Mouse (Mus musculus): ENCODE measurements around the gene Pou5f1.
A peak's percentile ranks its signal among the peaks of the same experiment; 100 is the strongest.
"Not testable (repeated sequence)": the region's sequence is repeated elsewhere in the genome, so short reads cannot be mapped to it uniquely, and the experiment has no call there.

The Pou5f1 gene

GRCm38 (mm10) chr17:35505776-35506175, at the start of gene Pou5f1:
Pou5f1 (plus strand) TSS chr17:35506018.
- no peak for DNase-seq (ENCODE audit: low spot score)

DNA sequence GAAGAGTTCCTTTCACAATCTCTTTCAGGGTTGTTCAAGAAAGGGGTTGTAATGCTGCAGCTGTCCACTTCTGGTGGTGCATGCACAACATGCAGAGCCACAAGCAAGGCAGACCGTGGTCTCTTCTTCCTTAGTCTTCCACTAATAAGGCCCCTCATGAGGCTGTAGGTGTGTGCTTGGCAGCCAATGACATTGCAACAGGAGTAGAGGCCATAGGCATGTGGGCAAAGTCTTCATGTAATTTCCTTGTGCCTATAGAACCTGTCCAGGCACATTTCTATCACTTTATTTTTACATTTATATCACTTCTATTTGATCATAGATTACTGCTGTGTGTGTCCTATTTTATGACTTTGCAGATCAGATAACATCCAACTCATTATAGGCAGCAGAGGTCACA, 47.6 kb upstream of the Pou5f1 start:
- not testable (repeated sequence) for DNase-seq (ENCODE audit: low spot score)

DNA sequence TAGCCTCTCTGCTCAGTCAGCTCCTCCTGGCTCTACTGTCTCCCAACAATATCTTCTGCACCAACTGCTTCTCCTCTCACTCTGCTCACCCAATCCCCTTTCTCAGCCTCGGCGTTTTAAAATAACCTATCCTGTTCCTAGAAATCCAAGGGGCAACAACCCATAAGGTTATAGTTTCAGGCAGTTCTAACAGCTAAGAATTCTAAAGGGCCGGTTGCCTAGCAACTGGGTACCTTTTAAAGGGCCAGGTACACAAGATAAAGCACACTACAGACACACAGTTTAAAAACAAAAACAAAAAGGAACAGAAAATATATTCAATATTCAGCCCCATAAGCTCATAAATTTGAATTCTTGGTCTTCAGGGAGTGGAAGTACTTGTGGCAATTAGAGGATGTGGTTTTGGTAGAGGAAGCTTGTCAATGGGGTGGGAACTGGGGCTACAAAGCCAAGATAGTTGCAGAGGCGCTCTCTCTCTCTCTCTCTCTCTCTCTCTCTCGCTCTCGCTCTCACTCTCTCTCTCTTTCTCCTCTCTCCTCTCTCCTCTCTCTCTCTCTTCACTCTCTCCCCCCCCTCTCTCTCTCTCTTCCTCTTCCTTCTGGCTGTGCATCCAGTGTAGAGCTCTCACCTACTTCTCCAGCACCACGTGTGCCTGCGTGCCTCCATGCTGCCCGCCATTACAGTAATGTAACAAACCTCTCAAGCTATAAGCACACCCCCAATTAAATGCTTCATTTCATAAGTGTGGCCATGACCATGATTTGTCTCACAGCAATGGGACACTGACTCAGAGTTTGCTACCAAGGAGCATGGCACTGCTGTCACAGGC, 45.1 kb upstream of the Pou5f1 start:
- not testable (repeated sequence) for DNase-seq (ENCODE audit: low spot score)

DNA sequence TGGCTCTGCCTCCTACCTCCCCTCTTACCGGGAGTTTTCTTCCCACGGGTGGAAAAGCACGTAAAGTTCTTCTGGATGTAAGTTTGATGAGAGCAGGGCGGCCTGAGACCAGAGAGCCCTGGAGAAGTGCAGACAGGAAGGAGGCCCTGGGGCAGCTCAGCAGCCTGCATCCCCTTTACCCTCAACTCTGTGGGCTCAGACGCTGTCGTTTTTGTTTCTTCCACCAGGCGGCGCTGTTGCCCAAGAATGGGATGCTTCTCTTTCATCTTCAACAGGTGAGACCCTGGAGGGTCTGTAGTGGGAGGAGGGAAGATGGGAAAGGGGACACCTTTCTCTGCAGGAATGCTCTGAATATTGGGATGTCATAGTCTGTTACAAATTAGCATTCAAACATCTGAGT, 40.2 kb upstream of the Pou5f1 start:
- DNase-seq (ENCODE audit: low spot score), result not testable (repeated sequence)

- not testable (repeated sequence) for DNase-seq (ENCODE audit: low spot score)
Observed at GRCm38 (mm10) chr17:35468936-35469335, 36.9 kb upstream of the Pou5f1 start.

DNA sequence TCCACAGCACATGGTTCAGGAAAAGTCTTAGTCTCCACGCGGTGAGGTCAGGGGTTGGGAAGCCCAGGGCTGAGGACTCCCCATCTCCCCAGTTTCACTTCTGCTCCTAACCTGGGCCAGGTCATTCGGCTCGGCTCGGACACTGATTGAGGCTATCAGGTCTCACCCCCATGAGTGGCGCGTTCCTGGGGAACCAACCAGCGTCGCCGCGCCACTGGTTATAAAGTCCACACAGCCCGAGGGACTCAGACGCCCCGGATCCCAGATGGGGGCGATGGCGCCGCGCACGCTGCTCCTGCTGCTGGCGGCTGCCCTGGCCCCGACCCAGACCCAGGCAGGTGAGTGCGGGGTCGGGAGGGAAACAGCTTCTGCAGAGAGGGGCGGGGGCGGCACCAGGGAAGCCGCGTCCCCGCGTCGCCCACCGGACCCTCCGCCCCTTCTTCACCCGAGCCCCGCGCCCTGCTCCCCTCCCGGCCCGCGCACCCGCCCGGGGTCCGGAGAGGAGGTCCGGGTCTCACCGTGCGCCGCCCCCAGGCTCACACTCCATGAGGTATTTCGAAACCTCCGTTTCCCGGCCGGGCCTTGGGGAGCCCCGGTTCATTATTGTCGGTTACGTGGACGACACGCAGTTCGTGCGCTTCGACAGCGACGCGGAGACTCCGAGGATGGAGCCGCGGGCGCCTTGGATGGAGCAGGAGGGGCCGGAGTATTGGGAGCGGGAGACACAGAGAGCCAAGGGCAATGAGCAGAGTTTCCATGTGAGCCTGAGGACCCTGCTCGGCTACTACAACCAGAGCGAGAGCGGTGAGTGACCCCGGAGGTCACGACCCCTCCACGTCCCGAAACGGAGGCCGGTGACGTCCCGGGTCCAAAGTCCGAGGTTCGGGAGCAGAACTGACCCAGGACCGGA, 35.7 kb upstream of the Pou5f1 start, which contains the start of gene H2-Q10:
H2-Q10 (plus strand) TSS at position 248 of the 910 bp plus-strand sequence.
- no peak for DNase-seq (ENCODE audit: low spot score)

DNA sequence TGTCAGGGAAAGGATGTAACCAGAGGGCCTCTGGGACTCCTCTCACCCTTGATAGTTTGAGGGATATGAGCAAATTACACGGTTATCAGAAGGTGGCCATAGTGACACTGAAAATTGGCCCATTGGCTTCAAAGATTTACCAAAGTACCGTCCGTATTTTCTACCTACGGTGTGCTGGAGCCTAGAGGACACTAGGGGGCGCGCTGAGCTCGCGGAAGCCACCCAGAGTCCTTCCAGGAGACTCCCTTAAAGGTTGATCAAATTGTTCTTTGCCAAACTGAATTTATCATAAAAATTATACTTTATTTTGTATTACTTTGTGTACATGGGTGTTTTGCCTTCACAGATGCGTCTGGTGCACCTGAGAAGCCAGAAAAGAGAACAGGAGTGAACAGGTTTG, 21.8 kb upstream of the Pou5f1 start:
- DNase-seq (ENCODE audit: low spot score), result peak; percentile 9

DNA sequence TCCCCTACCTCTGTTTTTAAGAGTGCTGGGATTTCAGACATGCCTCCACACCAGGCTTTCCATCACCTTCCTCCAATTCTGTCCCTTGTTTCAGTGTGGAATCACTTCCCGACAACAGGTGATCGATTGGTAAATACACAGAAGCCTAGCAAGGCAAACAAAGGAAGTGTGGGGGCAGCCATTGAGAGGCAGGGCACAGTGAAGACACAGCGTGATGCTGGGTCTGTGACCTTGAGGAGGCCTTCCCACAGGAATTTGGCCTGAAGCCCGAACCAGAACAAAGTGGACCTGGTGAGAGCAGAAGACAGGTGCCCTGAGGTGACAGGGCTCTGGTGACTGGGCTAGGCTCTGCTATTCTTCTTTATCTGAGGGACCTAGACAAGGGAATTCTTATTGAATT, 20.1 kb upstream of the Pou5f1 start:
- DNase-seq (ENCODE audit: low spot score), result no peak

GRCm38 (mm10) chr17:35486726-35487125, 19.1 kb upstream of the Pou5f1 start:
- no peak for DNase-seq (ENCODE audit: low spot score)

GRCm38 (mm10) chr17:35488041-35488440, 17.8 kb upstream of the Pou5f1 start:
- DNase-seq (ENCODE audit: low spot score), result no peak

DNA sequence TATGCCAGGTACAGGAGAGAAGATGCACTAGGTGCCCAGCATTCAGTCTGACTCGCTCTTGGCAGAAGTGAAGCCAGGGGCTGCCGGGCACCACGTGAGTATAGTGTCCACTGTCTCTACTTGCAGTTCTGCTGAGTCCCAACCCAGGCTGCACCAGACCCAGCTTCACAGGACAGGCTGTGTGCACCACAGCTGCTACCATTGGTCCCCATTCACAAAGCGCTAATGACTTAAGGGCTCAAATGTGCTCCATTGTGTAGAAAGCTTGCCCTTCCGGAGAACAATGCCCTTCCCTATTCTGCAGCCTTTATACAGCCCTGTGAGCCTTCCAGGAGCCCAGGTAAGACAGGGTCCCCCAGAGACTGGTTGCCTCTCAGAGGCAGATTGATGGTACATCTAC, 15.5 kb upstream of the Pou5f1 start:
- DNase-seq (ENCODE audit: low spot score), result no peak

GRCm38 (mm10) chr17:35497124-35497523, 8.7 kb upstream of the Pou5f1 start:
- DNase-seq (ENCODE audit: low spot score), result no peak

- DNase-seq (ENCODE audit: low spot score), result no peak
Observed at GRCm38 (mm10) chr17:35502226-35502625, 3.6 kb upstream of the Pou5f1 start.

DNA sequence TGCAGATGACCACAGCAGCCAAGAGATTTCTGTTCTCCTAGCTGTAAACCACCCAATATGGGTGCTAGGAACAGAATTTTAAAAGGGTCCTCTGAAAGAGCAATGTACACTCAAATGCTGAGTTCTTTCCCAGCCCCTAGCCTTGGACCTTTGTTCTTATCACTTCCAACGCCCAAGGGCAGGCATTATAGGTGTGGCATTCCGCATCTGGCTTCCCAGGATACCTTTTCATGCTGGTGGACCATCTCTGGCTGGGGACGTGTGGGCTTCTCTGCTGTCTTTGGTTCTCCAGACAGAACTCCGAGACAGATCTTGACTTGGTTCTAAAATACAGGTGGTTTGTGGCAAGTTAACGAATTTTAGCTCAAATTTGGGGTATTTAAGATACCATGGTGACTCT, 3.1 kb upstream of the Pou5f1 start:
- no peak for DNase-seq (ENCODE audit: low spot score)

GRCm38 (mm10) chr17:35503849-35504248, 2.0 kb upstream of the Pou5f1 start:
- DNase-seq (ENCODE audit: low spot score), result no peak

GRCm38 (mm10) chr17:35504628-35505481, 963 bp upstream of the Pou5f1 start:
- no peak for DNase-seq (ENCODE audit: low spot score)

DNA sequence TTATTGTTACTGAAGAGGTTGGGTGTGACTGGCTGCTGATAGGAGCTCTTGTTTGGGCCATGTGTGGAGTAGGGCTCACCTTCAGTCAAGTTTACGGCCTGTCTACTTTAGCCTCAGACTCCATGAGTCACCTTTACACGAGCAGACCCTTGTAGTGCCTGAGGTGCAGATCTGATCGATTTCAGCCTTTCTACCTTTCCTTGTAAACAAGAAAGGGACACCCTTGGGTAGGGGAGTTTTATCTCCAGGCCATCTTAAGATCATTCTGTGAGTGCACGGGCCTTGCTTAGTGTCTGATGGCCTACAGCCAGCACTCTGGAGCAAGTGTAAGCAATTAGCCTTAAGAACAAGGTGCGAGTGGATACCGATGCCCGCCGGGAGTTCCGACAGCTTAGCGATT, 1.1 kb downstream of the Pou5f1 start:
- DNase-seq (ENCODE audit: low spot score), result no peak

DNA sequence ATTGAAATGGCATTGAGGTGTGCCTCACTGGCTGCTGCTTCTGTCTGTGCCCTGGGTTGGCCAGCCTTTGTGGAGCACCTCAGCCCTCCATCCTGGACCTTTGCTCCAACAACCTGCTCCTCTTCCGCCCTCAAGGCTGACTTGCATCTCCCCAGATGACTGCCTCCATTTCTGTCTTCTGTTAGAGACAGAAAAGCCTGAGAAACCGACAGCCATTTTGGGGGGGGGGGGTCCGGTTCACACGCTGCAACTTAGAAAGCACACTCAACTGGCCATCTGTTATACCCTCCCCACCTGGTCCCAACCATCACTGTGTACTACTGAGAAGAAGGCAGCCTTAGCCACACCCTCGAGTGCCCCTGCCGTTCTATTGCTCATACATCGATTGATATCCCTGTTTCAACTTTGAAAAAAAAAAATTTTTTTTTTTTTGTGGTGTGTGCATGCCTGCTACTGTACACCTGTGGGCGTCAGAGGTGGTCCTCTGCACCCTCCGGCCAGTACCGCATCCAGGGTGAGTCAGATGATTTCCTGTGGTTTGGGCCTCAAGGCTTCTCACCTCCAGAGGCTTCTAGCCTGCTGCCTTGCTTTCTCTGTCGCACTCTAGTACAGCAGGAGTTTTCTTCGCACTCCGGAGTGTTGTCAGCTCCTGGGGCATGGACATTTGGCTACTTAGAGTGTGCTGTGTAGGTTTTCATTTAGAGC, 1.9 kb downstream of the Pou5f1 start:
- no peak for DNase-seq (ENCODE audit: low spot score)

GRCm38 (mm10) chr17:35508279-35508678, 2.5 kb downstream of the Pou5f1 start:
- not testable (repeated sequence) for DNase-seq (ENCODE audit: low spot score)

GRCm38 (mm10) chr17:35509284-35509683, 3.5 kb downstream of the Pou5f1 start:
- no peak for DNase-seq (ENCODE audit: low spot score)

- DNase-seq (ENCODE audit: low spot score), result no peak
Observed at GRCm38 (mm10) chr17:35512916-35513626, 7.3 kb downstream of the Pou5f1 start.

Measured in left cerebral cortex, adult 11 months (tissue).